Mouse (Mus musculus): ENCODE measurements around the gene Hip1r. TPM values are rescaled to one million over a fixed set of nuclear protein-coding genes. Genes with fewer than 3 reads are reported as not detected.
A peak's percentile ranks its signal among the peaks of the same experiment; 100 is the strongest.

Gene Hip1r
- polyA plus RNA-seq, 1 experiment from 2014 or later, result 4.4 TPM

DNA sequence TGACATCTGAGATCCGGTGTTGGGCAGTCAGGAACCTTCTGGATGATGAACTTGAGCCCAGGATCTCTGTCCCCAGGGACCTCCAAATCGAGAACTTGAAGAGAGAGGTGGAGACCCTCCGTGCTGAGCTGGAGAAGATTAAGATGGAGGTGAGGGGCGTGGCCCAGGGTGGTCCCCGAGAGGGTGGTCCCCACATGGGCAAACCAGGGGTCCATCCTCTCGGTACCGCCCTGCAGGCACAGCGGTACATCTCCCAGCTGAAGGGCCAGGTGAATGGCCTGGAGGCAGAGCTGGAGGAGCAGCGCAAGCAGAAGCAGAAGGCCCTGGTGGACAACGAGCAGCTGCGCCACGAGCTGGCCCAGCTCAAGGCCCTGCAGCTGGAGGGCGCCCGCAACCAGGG is 23.3 kb downstream of the Hip1r start:
- Histone ChIP-seq H3K4me3 (ENCODE audit: low read depth, low read length) (no peak overlapping the region), H3K9me3 (ENCODE audit: control insufficient read depth, low read length) (no peaks in the 10 kb centered on the region), H3K36me3 (ENCODE audit: control insufficient read depth, insufficient read depth, low read length) (no peaks in the 10 kb centered on the region), H3K9ac (ENCODE audit: low read length) (no peak overlapping the region), H3K4me2 (ENCODE audit: low read depth) (no peak overlapping the region), H3K4me1 (ENCODE audit: control insufficient read depth, insufficient read depth, low read length) (no peaks in the 10 kb centered on the region), H3K27ac (ENCODE audit: low read depth, low read length) (no peak overlapping the region), H3K27me3 (ENCODE audit: control insufficient read depth, insufficient read depth, low read length) (no peaks in the 10 kb centered on the region)
- no peak for DNase-seq (ENCODE audit: low spot score)
- ATAC-seq (ENCODE audit: insufficient read depth, low FRiP score, low TSS enrichment), result no peak
- 89% methylated on average over 14 of the region's 14 CpGs for WGBS

- H3K4me2 ChIP-seq (ENCODE audit: low read depth), result no peak overlapping the region
- no peak overlapping the region for H3K9ac ChIP-seq (ENCODE audit: low read length)
- H3K27ac ChIP-seq (ENCODE audit: low read depth, low read length), result no peak overlapping the region
- WGBS, result 86% methylated on average over 24 of the region's 24 CpGs
- DNase-seq (ENCODE audit: low spot score) (no peak), ATAC-seq (ENCODE audit: insufficient read depth, low FRiP score, low TSS enrichment) (no peak)
- H3K4me3 ChIP-seq (ENCODE audit: low read depth, low read length), result no peak overlapping the region
- H3K36me3 ChIP-seq (ENCODE audit: control insufficient read depth, insufficient read depth, low read length), result no peaks in the 10 kb centered on the region
- H3K27me3 ChIP-seq (ENCODE audit: control insufficient read depth, insufficient read depth, low read length), result no peaks in the 10 kb centered on the region
- no peaks in the 10 kb centered on the region for H3K9me3 ChIP-seq (ENCODE audit: control insufficient read depth, low read length)
- H3K4me1 ChIP-seq (ENCODE audit: control insufficient read depth, insufficient read depth, low read length), result 0 out of 2 replicates have a peak, but pooled peaks cover 1% of the 10 kb centered on the region
Measured at GRCm38 (mm10) chr5:123997211-123997751, 23.9 kb downstream of the Hip1r start.

- Histone ChIP-seq H3K27me3 (ENCODE audit: control insufficient read depth, insufficient read depth, low read length) (no peaks in the 10 kb centered on the region), H3K4me1 (ENCODE audit: control insufficient read depth, insufficient read depth, low read length) (0 out of 2 replicates have a peak, but pooled peaks cover 3% of the 10 kb centered on the region), H3K27ac (ENCODE audit: low read depth, low read length) (no peak overlapping the region), H3K9ac (ENCODE audit: low read length) (no peak overlapping the region), H3K4me3 (ENCODE audit: low read depth, low read length) (no peak overlapping the region), H3K9me3 (ENCODE audit: control insufficient read depth, low read length) (no peaks in the 10 kb centered on the region), H3K4me2 (ENCODE audit: low read depth) (no peak overlapping the region), H3K36me3 (ENCODE audit: control insufficient read depth, insufficient read depth, low read length) (no peaks in the 10 kb centered on the region)
- WGBS, result 85% methylated on average over 16 of the region's 16 CpGs
- no peak for ATAC-seq (ENCODE audit: insufficient read depth, low FRiP score, low TSS enrichment)
- no peak for DNase-seq (ENCODE audit: low spot score)
Measured at GRCm38 (mm10) chr5:123997811-123998210, 24.4 kb downstream of the Hip1r start.

- no peak for DNase-seq (ENCODE audit: low spot score)
- H3K9me3 ChIP-seq (ENCODE audit: control insufficient read depth, low read length), result no peaks in the 10 kb centered on the region
- 86% methylated on average over 10 of the region's 10 CpGs for WGBS
- ATAC-seq (ENCODE audit: insufficient read depth, low FRiP score, low TSS enrichment), result no peak
- H3K36me3 ChIP-seq (ENCODE audit: control insufficient read depth, insufficient read depth, low read length), result no peaks in the 10 kb centered on the region
- no peaks in the 10 kb centered on the region for H3K27me3 ChIP-seq (ENCODE audit: control insufficient read depth, insufficient read depth, low read length)
- no peak overlapping the region for H3K9ac ChIP-seq (ENCODE audit: low read length)
- H3K4me2 ChIP-seq (ENCODE audit: low read depth), result no peak overlapping the region
- no peak overlapping the region for H3K27ac ChIP-seq (ENCODE audit: low read depth, low read length)
- no peak overlapping the region for H3K4me3 ChIP-seq (ENCODE audit: low read depth, low read length)
- 0 out of 2 replicates have a peak, but pooled peaks cover 3% of the 10 kb centered on the region for H3K4me1 ChIP-seq (ENCODE audit: control insufficient read depth, insufficient read depth, low read length)
Measured at GRCm38 (mm10) chr5:123998370-123998769, 24.9 kb downstream of the Hip1r start.

DNA sequence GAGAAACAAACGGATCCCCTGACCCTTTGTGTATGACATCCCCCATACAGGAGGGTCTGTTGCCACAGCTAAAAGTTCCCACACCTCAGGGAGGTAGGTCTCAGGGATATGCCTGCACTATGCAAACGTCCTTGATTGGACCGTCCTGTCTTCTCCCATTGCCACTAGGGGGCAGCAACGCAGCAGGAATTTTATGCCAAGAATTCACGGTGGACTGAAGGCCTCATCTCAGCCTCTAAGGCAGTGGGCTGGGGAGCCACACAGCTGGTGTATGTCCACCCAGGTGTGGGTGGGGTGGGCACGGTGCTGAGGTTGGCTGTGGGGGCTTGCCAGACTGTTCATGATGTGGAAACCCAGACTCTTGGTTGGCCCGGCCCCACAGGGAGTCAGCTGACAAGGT is 27.4 kb downstream of the Hip1r start:
- peak; percentile 89 for DNase-seq (ENCODE audit: low spot score)
- Histone ChIP-seq H3K4me2 (ENCODE audit: low read depth) (no peak overlapping the region), H3K27ac (ENCODE audit: low read depth, low read length) (no peak overlapping the region), H3K27me3 (ENCODE audit: control insufficient read depth, insufficient read depth, low read length) (no peaks in the 10 kb centered on the region), H3K4me3 (ENCODE audit: low read depth, low read length) (no peak overlapping the region), H3K9me3 (ENCODE audit: control insufficient read depth, low read length) (no peaks in the 10 kb centered on the region), H3K4me1 (ENCODE audit: control insufficient read depth, insufficient read depth, low read length) (0 out of 2 replicates have a peak, but pooled peaks cover 3% of the 10 kb centered on the region), H3K36me3 (ENCODE audit: control insufficient read depth, insufficient read depth, low read length) (peaks cover 7% of the 10 kb centered on the region), H3K9ac (ENCODE audit: low read length) (no peak overlapping the region)
- peak; percentile 63; the same call in 1 of the 2 replicates for ATAC-seq (ENCODE audit: insufficient read depth, low FRiP score, low TSS enrichment)
- 15% methylated on average over 7 of the region's 7 CpGs for WGBS

GRCm38 (mm10) chr5:124001274-124001673 is 27.8 kb downstream of the Hip1r start:
- Histone ChIP-seq H3K27me3 (ENCODE audit: control insufficient read depth, insufficient read depth, low read length) (no peaks in the 10 kb centered on the region), H3K27ac (ENCODE audit: low read depth, low read length) (no peak overlapping the region), H3K4me2 (ENCODE audit: low read depth) (no peak overlapping the region), H3K4me3 (ENCODE audit: low read depth, low read length) (no peak overlapping the region), H3K36me3 (ENCODE audit: control insufficient read depth, insufficient read depth, low read length) (peaks cover 10% of the 10 kb centered on the region), H3K4me1 (ENCODE audit: control insufficient read depth, insufficient read depth, low read length) (0 out of 2 replicates have a peak, but pooled peaks cover 3% of the 10 kb centered on the region), H3K9ac (ENCODE audit: low read length) (no peak overlapping the region), H3K9me3 (ENCODE audit: control insufficient read depth, low read length) (no peaks in the 10 kb centered on the region)
- 75% methylated on average over 9 of the region's 9 CpGs for WGBS
- ATAC-seq (ENCODE audit: insufficient read depth, low FRiP score, low TSS enrichment) (no peak), DNase-seq (ENCODE audit: low spot score) (no peak)

GRCm38 (mm10) chr5:124002876-124003275 is 29.4 kb downstream of the Hip1r start:
- Histone ChIP-seq H3K9me3 (ENCODE audit: control insufficient read depth, low read length) (no peaks in the 10 kb centered on the region), H3K4me2 (ENCODE audit: low read depth) (no peak overlapping the region), H3K36me3 (ENCODE audit: control insufficient read depth, insufficient read depth, low read length) (peaks cover 14% of the 10 kb centered on the region), H3K27ac (ENCODE audit: low read depth, low read length) (no peak overlapping the region), H3K4me1 (ENCODE audit: control insufficient read depth, insufficient read depth, low read length) (0 out of 2 replicates have a peak, but pooled peaks cover 3% of the 10 kb centered on the region), H3K27me3 (ENCODE audit: control insufficient read depth, insufficient read depth, low read length) (no peaks in the 10 kb centered on the region), H3K9ac (ENCODE audit: low read length) (no peak overlapping the region), H3K4me3 (ENCODE audit: low read depth, low read length) (no peak overlapping the region)
- DNase-seq (ENCODE audit: low spot score) (no peak), ATAC-seq (ENCODE audit: insufficient read depth, low FRiP score, low TSS enrichment) (no peak)
- WGBS, result 66% methylated on average over 2 of the region's 2 CpGs

GRCm38 (mm10) chr5:124003375-124003774 is 29.9 kb downstream of the Hip1r start:
- no peak for ATAC-seq (ENCODE audit: insufficient read depth, low FRiP score, low TSS enrichment)
- DNase-seq (ENCODE audit: low spot score), result no peak
- Histone ChIP-seq H3K9ac (ENCODE audit: low read length) (no peak overlapping the region), H3K27me3 (ENCODE audit: control insufficient read depth, insufficient read depth, low read length) (no peaks in the 10 kb centered on the region), H3K4me1 (ENCODE audit: control insufficient read depth, insufficient read depth, low read length) (0 out of 2 replicates have a peak, but pooled peaks cover 3% of the 10 kb centered on the region), H3K4me3 (ENCODE audit: low read depth, low read length) (no peak overlapping the region), H3K9me3 (ENCODE audit: control insufficient read depth, low read length) (no peaks in the 10 kb centered on the region), H3K27ac (ENCODE audit: low read depth, low read length) (no peak overlapping the region), H3K36me3 (ENCODE audit: control insufficient read depth, insufficient read depth, low read length) (peaks cover 16% of the 10 kb centered on the region), H3K4me2 (ENCODE audit: low read depth) (no peak overlapping the region)
- 61% methylated on average over 4 of the region's 4 CpGs for WGBS

DNA sequence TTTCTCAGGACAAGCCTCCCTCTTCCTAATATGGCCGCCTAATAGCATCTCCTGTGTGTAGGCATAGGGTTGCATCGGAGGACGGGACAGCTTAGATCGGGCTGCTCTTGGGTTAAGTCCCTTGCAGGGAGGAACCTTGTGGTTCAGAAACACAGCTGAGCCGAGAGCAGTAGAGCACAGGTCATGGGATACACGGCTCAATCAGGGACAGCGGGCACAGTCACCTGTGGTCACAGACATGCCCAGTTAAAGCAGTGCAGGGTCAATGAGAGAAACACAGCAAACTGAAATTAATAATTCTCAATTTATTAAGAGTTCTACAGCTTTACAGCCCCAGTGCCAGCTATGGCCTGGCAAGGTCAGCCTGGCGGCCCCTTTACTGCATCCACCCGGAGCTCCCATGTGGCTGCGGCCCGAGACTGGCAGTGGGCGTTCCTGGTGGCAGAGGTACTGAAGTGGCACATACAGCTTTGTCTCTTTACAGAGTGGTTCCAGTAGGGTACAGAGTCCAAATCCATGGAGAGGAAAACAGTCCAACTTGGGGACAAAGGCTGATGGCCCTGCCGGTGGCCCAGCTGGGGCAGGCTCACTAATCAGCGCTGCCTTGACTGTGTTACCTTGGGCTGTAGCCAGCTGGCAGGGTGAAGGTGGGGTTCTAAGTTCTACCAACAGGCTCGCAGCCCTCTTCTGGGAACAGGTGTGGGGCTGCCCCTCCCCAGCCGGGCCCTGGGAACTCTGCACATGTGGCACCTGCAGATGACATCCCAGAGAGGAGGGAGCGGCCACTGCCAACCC is 31.1 kb downstream of the Hip1r start:
- no peak overlapping the region for H3K27ac ChIP-seq (ENCODE audit: low read depth, low read length)
- H3K36me3 ChIP-seq (ENCODE audit: control insufficient read depth, insufficient read depth, low read length), result peaks cover 18% of the 10 kb centered on the region
- 0 out of 2 replicates have a peak, but pooled peaks cover 3% of the 10 kb centered on the region for H3K4me1 ChIP-seq (ENCODE audit: control insufficient read depth, insufficient read depth, low read length)
- H3K4me2 ChIP-seq (ENCODE audit: low read depth), result no peak overlapping the region
- WGBS, result 93% methylated on average over 17 of the region's 17 CpGs
- no peaks in the 10 kb centered on the region for H3K27me3 ChIP-seq (ENCODE audit: control insufficient read depth, insufficient read depth, low read length)
- no peak overlapping the region for H3K4me3 ChIP-seq (ENCODE audit: low read depth, low read length)
- H3K9me3 ChIP-seq (ENCODE audit: control insufficient read depth, low read length), result no peaks in the 10 kb centered on the region
- H3K9ac ChIP-seq (ENCODE audit: low read length), result no peak overlapping the region
- ATAC-seq (ENCODE audit: insufficient read depth, low FRiP score, low TSS enrichment) (no peak), DNase-seq (ENCODE audit: low spot score) (no peak)

Measured in neural tube, embryonic 11.5 days (tissue).